9 mouse cellular contexts compared by ENCODE assay signal in genomic region chr13:24920333-24920977, GRCm38 (mm10). TPM values are rescaled to one million over a fixed set of nuclear protein-coding genes. Genes with fewer than 3 reads are reported as not detected.
DNase-seq lines count a peak whose midpoint lies in the region; ATAC-seq and TF ChIP-seq lines count a peak whose summit lies in the region.
"Had no signal": no experiment of that assay in that cellular context is flagged by ENCODE, and none has a peak within 500 bp of the region (broad histone marks: within the 10 kb centered on the region; RNA-seq: fewer than 3 reads in every experiment).

No protein-coding gene starts in this region.

- ATAC-seq in hindbrain, embryonic 16.5 days, result peak; percentile 91
- ATAC-seq in midbrain, embryonic 14.5 days (ENCODE audit: low FRiP score, low TSS enrichment), result peak; percentile 66
- ATAC-seq in stomach, postnatal 0 days (ENCODE audit: low FRiP score, low TSS enrichment), result peak; percentile 81

- peaks cover 51% of the 10 kb centered on the region for H3K36me3 ChIP-seq in forebrain, embryonic 10.5 days (replicated peaks)
- peaks cover 46% of the 10 kb centered on the region for H3K36me3 ChIP-seq in hindbrain, embryonic 16.5 days (ENCODE audit: control insufficient read depth, insufficient read depth, low read length)
- peaks cover 20% of the 10 kb centered on the region for H3K36me3 ChIP-seq in limb, embryonic 10.5 days
- H3K36me3 ChIP-seq in midbrain, embryonic 14.5 days (ENCODE audit: control insufficient read depth, insufficient read depth, low read length), result peaks cover 39% of the 10 kb centered on the region
- no peaks in the 10 kb centered on the region; the same call in 1 of the 2 replicates for H3K36me3 ChIP-seq in stomach, postnatal 0 days (ENCODE audit: control insufficient read depth, insufficient read depth, low read length)

- no peak overlapping the region for H3K4me2 ChIP-seq in hindbrain, embryonic 16.5 days (ENCODE audit: low read length)
- H3K4me2 ChIP-seq in midbrain, embryonic 14.5 days (ENCODE audit: low read length), result no peak overlapping the region
- no peak overlapping the region for H3K4me2 ChIP-seq in stomach, postnatal 0 days (replicated peaks; ENCODE audit: low read depth)

- H3K27me3 ChIP-seq in forebrain, embryonic 10.5 days (ENCODE audit: poor library complexity, severe bottlenecking), result no peaks in the 10 kb centered on the region
- no peaks in the 10 kb centered on the region for H3K27me3 ChIP-seq in hindbrain, embryonic 16.5 days (replicated peaks; ENCODE audit: control insufficient read depth, insufficient read depth, low read length)
- H3K27me3 ChIP-seq in limb, embryonic 10.5 days (ENCODE audit: low read depth, poor library complexity, severe bottlenecking), result no peaks in the 10 kb centered on the region
- no peaks in the 10 kb centered on the region for H3K27me3 ChIP-seq in midbrain, embryonic 14.5 days (ENCODE audit: control insufficient read depth, insufficient read depth, low read length)
- no peaks in the 10 kb centered on the region for H3K27me3 ChIP-seq in stomach, postnatal 0 days (ENCODE audit: control insufficient read depth, insufficient read depth, low read length)

- no peaks in the 10 kb centered on the region for H3K4me1 ChIP-seq in forebrain, embryonic 10.5 days
- no peaks in the 10 kb centered on the region for H3K4me1 ChIP-seq in hindbrain, embryonic 16.5 days (ENCODE audit: control insufficient read depth, insufficient read depth, low read depth, low read length)
- no peaks in the 10 kb centered on the region for H3K4me1 ChIP-seq in limb, embryonic 10.5 days
- no peaks in the 10 kb centered on the region for H3K4me1 ChIP-seq in midbrain, embryonic 14.5 days (ENCODE audit: control insufficient read depth, insufficient read depth, low read length)
- H3K4me1 ChIP-seq in stomach, postnatal 0 days (replicated peaks; ENCODE audit: control insufficient read depth, insufficient read depth), result no peaks in the 10 kb centered on the region

- 28% methylated on average over 5 of the region's 5 CpGs for WGBS in forebrain, embryonic 10.5 days
- WGBS in hindbrain, embryonic 16.5 days, result 33% methylated on average over 5 of the region's 5 CpGs
- WGBS in limb, embryonic 10.5 days, result 30% methylated on average over 5 of the region's 5 CpGs
- WGBS in midbrain, embryonic 14.5 days, result 31% methylated on average over 5 of the region's 5 CpGs
- WGBS in stomach, postnatal 0 days, result 33% methylated on average over 5 of the region's 5 CpGs

- H3K27ac ChIP-seq in forebrain, embryonic 10.5 days, result no peak overlapping the region
- no peak overlapping the region for H3K27ac ChIP-seq in hindbrain, embryonic 16.5 days (ENCODE audit: low read depth, low read length)
- H3K27ac ChIP-seq in limb, embryonic 10.5 days, result no peak overlapping the region
- H3K27ac ChIP-seq in midbrain, embryonic 14.5 days (replicated peaks; ENCODE audit: low read depth, low read length), result no peak overlapping the region
- no peak overlapping the region for H3K27ac ChIP-seq in stomach, postnatal 0 days (replicated peaks)

- peak; percentile 21 for DNase-seq in ovary, postnatal 14 days (ENCODE audit: low spot score)
- no peak for DNase-seq in ovary, adult 18-20 months (ENCODE audit: low spot score)
- DNase-seq in adrenal gland, postnatal 25 days, result peak; percentile 31
- DNase-seq in forebrain, embryonic 10.5 days (ENCODE audit: extremely low spot score, low spot score), result peak; percentile 38
- peak; percentile 50 for DNase-seq in limb, embryonic 10.5 days (ENCODE audit: low spot score)
- peak; percentile 88 for DNase-seq in midbrain, embryonic 14.5 days
- peak; percentile 51 for DNase-seq in stomach, postnatal 0 days (ENCODE audit: low spot score)

- no peak for TF ChIP-seq EP300 in stomach, postnatal 0 days (optimal IDR thresholded peaks at IDR 0.05)

- no peak overlapping the region for H3K4me3 ChIP-seq in forebrain, embryonic 10.5 days
- no peak overlapping the region for H3K4me3 ChIP-seq in hindbrain, embryonic 16.5 days (ENCODE audit: low read length)
- H3K4me3 ChIP-seq in limb, embryonic 10.5 days, result no peak overlapping the region
- no peak overlapping the region for H3K4me3 ChIP-seq in midbrain, embryonic 14.5 days (replicated peaks; ENCODE audit: low read depth, low read length)
- H3K4me3 ChIP-seq in stomach, postnatal 0 days (ENCODE audit: low read depth, low read length), result no peak overlapping the region
- H3K4me3 ChIP-seq: myocyte had no signal

- no peaks in the 10 kb centered on the region for H3K9me3 ChIP-seq in forebrain, embryonic 10.5 days
- no peaks in the 10 kb centered on the region for H3K9me3 ChIP-seq in hindbrain, embryonic 16.5 days (ENCODE audit: control insufficient read depth, low read length)
- no peaks in the 10 kb centered on the region for H3K9me3 ChIP-seq in limb, embryonic 10.5 days (replicated peaks)
- no peaks in the 10 kb centered on the region for H3K9me3 ChIP-seq in midbrain, embryonic 14.5 days (ENCODE audit: control insufficient read depth, low read length)
- H3K9me3 ChIP-seq in stomach, postnatal 0 days (ENCODE audit: control insufficient read depth, low read length), result no peaks in the 10 kb centered on the region

- no peak overlapping the region for H3K9ac ChIP-seq in hindbrain, embryonic 16.5 days (ENCODE audit: low read depth, low read length)
- H3K9ac ChIP-seq in midbrain, embryonic 14.5 days (replicated peaks; ENCODE audit: low read length), result no peak overlapping the region
- H3K9ac ChIP-seq in stomach, postnatal 0 days (ENCODE audit: low read length), result no peak overlapping the region

- TF ChIP-seq CTCF in stomach, postnatal 0 days (IDR thresholded peaks at IDR 0.05; ENCODE audit: low read depth), result peak; percentile 88

RNA-seq across cellular contexts. Expression of gene Aldh5a1, which starts 17.0 kb away (rescaled TPM):
- total RNA-seq in adrenal gland, postnatal 25 days (2021), result 16.7 and 21.9 TPM in 2 replicates
- 8.1 and 8.5 TPM in 2 replicates for polyA plus RNA-seq in forebrain, embryonic 10.5 days (2016; fragmentation: Nextera tagmentation; extraction: Ambion mirVana)
- polyA plus RNA-seq in hindbrain, embryonic 16.5 days (2015; fragmentation: Nextera tagmentation; extraction: Ambion mirVana), result 15.4 and 15.8 TPM in 2 replicates
- 4.7 and 5.6 TPM in 2 replicates for polyA plus RNA-seq in limb, embryonic 10.5 days (2016; fragmentation: Nextera tagmentation; extraction: Ambion mirVana)
- 12.1 and 16.5 TPM in 2 replicates for polyA plus RNA-seq in midbrain, embryonic 14.5 days (2014; fragmentation: Nextera tagmentation; extraction: Ambion mirVana)
- 6.1 and 6.4 TPM in 2 replicates for polyA plus RNA-seq in stomach, postnatal 0 days (2015; fragmentation: Nextera tagmentation; extraction: Ambion mirVana)

RNA-seq across cellular contexts. Expression of gene Gpld1, which starts 22.5 kb away (rescaled TPM):
- 5.6 and 7.9 TPM in 2 replicates for total RNA-seq in adrenal gland, postnatal 25 days (2021)
- polyA plus RNA-seq in forebrain, embryonic 10.5 days (2016; fragmentation: Nextera tagmentation; extraction: Ambion mirVana), result 0.25 and 0.40 TPM in 2 replicates
- 2.6 and 3.0 TPM in 2 replicates for polyA plus RNA-seq in hindbrain, embryonic 16.5 days (2015; fragmentation: Nextera tagmentation; extraction: Ambion mirVana)
- polyA plus RNA-seq in limb, embryonic 10.5 days (2016; fragmentation: Nextera tagmentation; extraction: Ambion mirVana), result 0.13 and 0.91 TPM in 2 replicates
- polyA plus RNA-seq in midbrain, embryonic 14.5 days (2014; fragmentation: Nextera tagmentation; extraction: Ambion mirVana), result 1.3 and 1.5 TPM in 2 replicates
- 25.6 and 26.0 TPM in 2 replicates for polyA plus RNA-seq in stomach, postnatal 0 days (2015; fragmentation: Nextera tagmentation; extraction: Ambion mirVana)
